Mouse (Mus musculus) midbrain, embryonic 12.5 days (tissue): ENCODE data around the gene Kdm1b. TPM values are rescaled to one million over a fixed set of nuclear protein-coding genes. Genes with fewer than 3 reads are reported as not detected.

Source experiments
- ATAC-seq: fragments of 200-750 bp; cut with Nextera tagmentation; 2 replicates; pipeline ENCODE4 v1.8.0; 2017; ENCODE audit warnings: low read depth, moderate TSS enrichment, moderate library complexity; ENCODE audit not compliant: low FRiP score
- H3K27ac ChIP-seq: fragments of 300-500 bp; sonication (generic); replicated peaks from 2 replicates; pipeline ENCODE4 v1.5.1; 2016; ENCODE audit warnings: mild to moderate bottlenecking
- H3K27me3 ChIP-seq: fragments of 300-500 bp; sonication (generic); 2 replicates; pipeline ENCODE4 v1.6.1; 2016; ENCODE audit warnings: mild to moderate bottlenecking
- H3K36me3 ChIP-seq: fragments of 300-500 bp; sonication (generic); 2 replicates; pipeline ENCODE4 v1.6.1; 2016
- H3K4me1 ChIP-seq: fragments of 300-500 bp; sonication (generic); 2 replicates; pipeline ENCODE4 v1.6.1; 2016
- H3K4me2 ChIP-seq: fragments of 300-500 bp; sonication (generic); replicated peaks from 2 replicates; pipeline ENCODE4 v1.6.1; 2016; ENCODE audit warnings: mild to moderate bottlenecking, moderate library complexity
- H3K4me3 ChIP-seq: fragments of 300-500 bp; sonication (generic); 2 replicates; pipeline ENCODE4 v1.5.1; 2016; ENCODE audit warnings: mild to moderate bottlenecking
- H3K9ac ChIP-seq: fragments of 300-500 bp; sonication (generic); replicated peaks from 2 replicates; pipeline ENCODE4 v1.6.1; 2016; ENCODE audit warnings: mild to moderate bottlenecking, moderate library complexity
- H3K9me3 ChIP-seq: fragments of 300-500 bp; sonication (generic); 2 replicates; pipeline ENCODE4 v1.6.1; 2016; ENCODE audit warnings: mild to moderate bottlenecking
- WGBS: fragments of 180-500 bp; shearing (Covaris S2); methylation state at CpG from one replicate; pipeline ENCODE4 v1.1.7; 2016; 5-methylcytosine and 5-hydroxymethylcytosine counted together
- polyA plus RNA-seq: library from polyadenylated mRNA; unstranded; fragments of >200 nt; fragmentation: Nextera tagmentation; extraction: Ambion mirVana; gene quantifications from 2 replicates; pipeline ENCODE4 v1.2.1, GENCODE M21; 2016

Kdm1b gene
- polyA plus RNA-seq, 1 experiment from 2014 or later = 22.0 TPM

- Histone ChIP-seq H3K9me3 (no peaks in the 10 kb centered on the region), H3K27ac (no peak overlapping the region), H3K4me3 (no peak overlapping the region), H3K9ac (no peak overlapping the region), H3K27me3 (peaks cover 11% of the 10 kb centered on the region), H3K36me3 (no peaks in the 10 kb centered on the region), H3K4me1 (no peaks in the 10 kb centered on the region), H3K4me2 (no peak overlapping the region)
- 81% methylated on average over 3 of the region's 3 CpGs for WGBS
- ATAC-seq = no peak
Measured at GRCm38 (mm10) chr13:47116000-47116399, 72.7 kb downstream of the Kdm1b start.

DNA sequence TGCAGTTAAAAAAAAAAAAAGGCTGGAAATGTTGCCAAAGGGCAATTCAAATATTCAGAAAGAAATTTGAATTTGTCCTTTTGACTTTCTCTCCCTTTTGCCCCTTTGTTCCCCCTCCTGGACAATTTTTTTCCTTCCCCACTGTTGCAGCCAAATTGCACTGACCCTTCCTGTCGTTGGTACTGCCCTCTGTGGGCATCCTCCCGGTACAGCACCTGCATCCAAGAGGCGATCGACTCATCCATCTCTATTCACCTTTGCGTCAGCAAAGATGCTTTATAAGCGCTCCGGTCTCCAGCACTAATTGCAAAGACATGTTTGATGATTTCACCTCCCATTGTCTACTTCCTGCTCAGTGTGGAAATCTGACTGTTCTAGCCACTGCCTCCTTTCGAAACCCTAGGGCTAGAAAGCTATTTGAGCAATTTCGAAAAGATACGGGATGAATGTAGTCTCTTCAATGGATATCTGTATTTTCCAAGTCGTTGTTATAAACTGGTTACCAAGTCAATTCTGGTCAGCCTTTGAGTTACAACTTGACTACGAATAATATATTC is 78.1 kb downstream of the Kdm1b start:
- peaks cover 14% of the 10 kb centered on the region for H3K4me1 ChIP-seq
- H3K27ac ChIP-seq = no peak overlapping the region
- peaks cover 44% of the 10 kb centered on the region for H3K27me3 ChIP-seq
- no peak overlapping the region for H3K4me3 ChIP-seq
- H3K36me3 ChIP-seq = no peaks in the 10 kb centered on the region
- H3K9me3 ChIP-seq = no peaks in the 10 kb centered on the region
- 36% methylated on average over 12 of the region's 12 CpGs for WGBS
- no peak for ATAC-seq
- no peak overlapping the region for H3K4me2 ChIP-seq
- H3K9ac ChIP-seq = no peak overlapping the region

GRCm38 (mm10) chr13:47122537-47123430 is 79.5 kb downstream of the Kdm1b start, which contains the start of gene Rnf144b:
Gene Rnf144b (plus strand): TSS chr13:47122656.
- no peaks in the 10 kb centered on the region for H3K9me3 ChIP-seq
- peaks cover 44% of the 10 kb centered on the region for H3K27me3 ChIP-seq
- peak within 1 kb of the TSS; percentile 49; the same call in 1 of the 2 replicates for H3K9ac ChIP-seq
- peak within 1 kb of the TSS; percentile 97 for H3K4me2 ChIP-seq
- 2% methylated on average over 55 of the region's 55 CpGs for WGBS
- H3K36me3 ChIP-seq = no peaks in the 10 kb centered on the region
- ATAC-seq = no peak
- peaks cover 14% of the 10 kb centered on the region for H3K4me1 ChIP-seq
- H3K4me3 ChIP-seq = peak within 1 kb of the TSS; percentile 53
- no peak within 1 kb of the TSS for H3K27ac ChIP-seq

- Histone ChIP-seq H3K9ac (no peak overlapping the region), H3K4me1 (peaks cover 14% of the 10 kb centered on the region), H3K27ac (no peak overlapping the region), H3K27me3 (peaks cover 44% of the 10 kb centered on the region), H3K4me2 (no peak overlapping the region), H3K36me3 (no peaks in the 10 kb centered on the region), H3K4me3 (no peak overlapping the region), H3K9me3 (no peaks in the 10 kb centered on the region)
- no peak for ATAC-seq
- 33% methylated on average over 3 of the region's 3 CpGs for WGBS
Measured at GRCm38 (mm10) chr13:47124449-47124848, 81.2 kb downstream of the Kdm1b start.

DNA sequence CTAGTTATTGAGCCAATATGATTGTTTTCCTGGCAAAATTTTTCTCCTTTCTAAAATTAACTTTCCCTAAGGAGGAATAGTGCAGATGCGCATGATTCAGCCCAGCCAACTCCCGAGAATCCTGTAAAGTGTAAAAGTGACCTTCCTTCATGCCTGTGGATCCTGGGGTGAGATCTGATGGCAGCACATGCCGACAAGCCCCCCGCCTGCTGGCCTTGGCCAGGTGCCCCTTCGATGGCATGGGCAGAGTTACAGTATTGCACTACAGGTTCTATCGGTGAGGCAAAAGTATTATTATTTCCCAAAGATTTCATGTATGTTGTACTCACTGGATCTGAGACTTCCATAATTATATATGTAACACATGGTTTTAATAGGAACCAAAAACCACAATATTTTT is 81.7 kb downstream of the Kdm1b start:
- no peak for ATAC-seq
- Histone ChIP-seq H3K4me2 (no peak overlapping the region), H3K9ac (no peak overlapping the region), H3K4me3 (no peak overlapping the region), H3K9me3 (no peaks in the 10 kb centered on the region), H3K4me1 (peaks cover 14% of the 10 kb centered on the region), H3K27me3 (peaks cover 41% of the 10 kb centered on the region), H3K36me3 (no peaks in the 10 kb centered on the region), H3K27ac (no peak overlapping the region)
- WGBS = 86% methylated on average over 6 of the region's 6 CpGs

DNA sequence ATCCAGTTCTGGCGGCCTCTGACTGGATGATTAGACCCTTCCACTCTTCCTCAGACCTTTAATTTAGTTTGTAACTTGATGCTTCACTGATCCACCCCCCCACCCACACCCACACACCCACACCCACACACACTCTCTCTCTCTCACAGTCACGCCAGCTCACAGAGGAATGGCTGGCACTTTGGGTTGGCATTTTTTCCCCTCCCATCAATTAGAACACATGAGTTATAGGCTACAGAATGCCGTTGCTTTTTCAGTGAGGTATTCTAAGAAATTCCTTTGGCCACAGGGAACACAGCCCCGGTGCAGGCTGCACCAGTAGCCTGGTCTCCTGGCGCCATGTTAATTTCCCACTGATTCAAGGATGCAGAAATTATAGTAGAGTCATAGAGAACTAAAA is 82.3 kb downstream of the Kdm1b start:
- Histone ChIP-seq H3K27ac (no peak overlapping the region), H3K4me3 (no peak overlapping the region), H3K4me2 (no peak overlapping the region), H3K4me1 (peaks cover 14% of the 10 kb centered on the region), H3K9me3 (no peaks in the 10 kb centered on the region), H3K9ac (no peak overlapping the region), H3K36me3 (no peaks in the 10 kb centered on the region), H3K27me3 (peaks cover 37% of the 10 kb centered on the region)
- ATAC-seq = no peak
- 82% methylated on average over 5 of the region's 5 CpGs for WGBS

- no peaks in the 10 kb centered on the region for H3K9me3 ChIP-seq
- H3K4me3 ChIP-seq = no peak overlapping the region
- H3K4me2 ChIP-seq = no peak overlapping the region
- ATAC-seq = no peak
- H3K4me1 ChIP-seq = no peaks in the 10 kb centered on the region
- H3K27me3 ChIP-seq = peaks cover 5% of the 10 kb centered on the region
- no peak overlapping the region for H3K9ac ChIP-seq
- 57% methylated on average over 4 of the region's 4 CpGs for WGBS
- no peak overlapping the region for H3K27ac ChIP-seq
- no peaks in the 10 kb centered on the region for H3K36me3 ChIP-seq
Measured at GRCm38 (mm10) chr13:47129090-47129489, 85.8 kb downstream of the Kdm1b start.

DNA sequence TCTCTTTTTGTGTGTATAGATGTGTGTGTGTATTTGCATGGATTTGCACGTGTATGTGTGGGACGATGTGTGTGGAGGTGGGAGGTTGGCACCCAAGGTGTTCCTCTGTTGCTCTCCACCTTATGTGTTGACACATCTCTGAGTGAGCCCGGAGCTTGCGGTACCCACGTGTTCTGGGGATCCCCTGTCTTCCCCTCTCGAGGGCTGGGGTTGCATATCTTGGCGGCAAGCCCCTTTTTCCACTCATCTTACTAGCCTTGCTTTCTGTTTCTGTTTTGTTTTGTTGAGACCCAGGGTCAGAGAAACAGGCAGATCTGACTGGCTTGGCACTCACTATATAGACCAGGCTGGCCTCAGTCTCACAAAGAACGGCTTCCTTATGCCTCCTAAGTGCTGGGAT is 89.8 kb downstream of the Kdm1b start:
- Histone ChIP-seq H3K9me3 (no peaks in the 10 kb centered on the region), H3K4me3 (no peak overlapping the region), H3K4me1 (no peaks in the 10 kb centered on the region), H3K9ac (no peak overlapping the region), H3K27me3 (no peaks in the 10 kb centered on the region), H3K36me3 (no peaks in the 10 kb centered on the region), H3K4me2 (no peak overlapping the region), H3K27ac (no peak overlapping the region)
- ATAC-seq = no peak
- WGBS = 89% methylated on average over 8 of the region's 8 CpGs

GRCm38 (mm10) chr13:47134836-47135235 is 91.5 kb downstream of the Kdm1b start:
- no peaks in the 10 kb centered on the region for H3K4me1 ChIP-seq
- H3K4me3 ChIP-seq = no peak overlapping the region
- no peak overlapping the region for H3K4me2 ChIP-seq
- WGBS = 95% methylated on average over 7 of the region's 7 CpGs
- no peaks in the 10 kb centered on the region for H3K27me3 ChIP-seq
- no peak for ATAC-seq
- no peak overlapping the region for H3K27ac ChIP-seq
- H3K36me3 ChIP-seq = no peaks in the 10 kb centered on the region
- H3K9ac ChIP-seq = no peak overlapping the region
- H3K9me3 ChIP-seq = 0 out of 2 replicates have a peak, but pooled peaks cover 5% of the 10 kb centered on the region

Other genes starting within 250 kb of the Kdm1b start
- gene Kif13a, start 113.6 kb upstream of the Kdm1b start, polyA plus RNA-seq = 22.0 and 24.3 TPM in 2 replicates
- gene Nhlrc1, start 28.6 kb upstream of the Kdm1b start, polyA plus RNA-seq = 7.0 and 7.5 TPM in 2 replicates
- gene Tpmt, start 1.2 kb downstream of the Kdm1b start, polyA plus RNA-seq = 35.5 and 37.1 TPM in 2 replicates
- 314 and 343 TPM in 2 replicates for gene Dek, start 62.7 kb downstream of the Kdm1b start, polyA plus RNA-seq
- gene Rnf144b, start 79.2 kb downstream of the Kdm1b start, polyA plus RNA-seq = 0.37 and 0.84 TPM in 2 replicates